Mouse (Mus musculus): ENCODE data around the gene Rfpl4. TPM values are rescaled to one million over a fixed set of nuclear protein-coding genes. Genes with fewer than 3 reads are reported as not detected.

The Rfpl4 gene
- not detected in 2 replicates for polyA plus RNA-seq (2015; fragmentation: Nextera tagmentation; extraction: Ambion mirVana)

GRCm38 (mm10) chr7:5116850-5117249, at the start of gene Rfpl4:
Rfpl4 (minus strand) TSS chr7:5116950.

GRCm38 (mm10) chr7:5149570-5149969, 32.8 kb upstream of the Rfpl4 start, which contains the start of gene Vmn1r55:
Vmn1r55 (minus strand) TSS chr7:5149670.

GRCm38 (mm10) chr7:5125549-5126406, 9.0 kb upstream of the Rfpl4 start, which contains the start of gene Rasl2-9:
Rasl2-9 (minus strand) TSS chr7:5125950.

GRCm38 (mm10) chr7:5080010-5080751, 36.6 kb downstream of the Rfpl4 start, which contains the start of gene Epn1:
Epn1 (plus strand) TSS chr7:5080235.

GRCm38 (mm10) chr7:5061774-5062359, 54.9 kb downstream of the Rfpl4 start, which contains the start of gene U2af2:
U2af2 (plus strand) TSS chr7:5062143.

Other genes starting within 250 kb of the Rfpl4 start
- gene Isoc2b, start 246.7 kb downstream of the Rfpl4 start, polyA plus RNA-seq (2015; fragmentation: Nextera tagmentation; extraction: Ambion mirVana), result 3.9 and 4.3 TPM in 2 replicates
- gene Isoc2a, start 239.8 kb downstream of the Rfpl4 start, polyA plus RNA-seq (2015; fragmentation: Nextera tagmentation; extraction: Ambion mirVana), result 0.66 and 0.74 TPM in 2 replicates
- not detected in 2 replicates for gene Gm36210, start 210.4 kb downstream of the Rfpl4 start, polyA plus RNA-seq (2015; fragmentation: Nextera tagmentation; extraction: Ambion mirVana)
- gene Zfp628, start 201.7 kb downstream of the Rfpl4 start, polyA plus RNA-seq (2015; fragmentation: Nextera tagmentation; extraction: Ambion mirVana), result 2.2 and 2.6 TPM in 2 replicates
- gene Nat14, start 194.9 kb downstream of the Rfpl4 start, polyA plus RNA-seq (2015; fragmentation: Nextera tagmentation; extraction: Ambion mirVana), result 0.62 and 0.71 TPM in 2 replicates
- gene Ssc5d, start 191.2 kb downstream of the Rfpl4 start, polyA plus RNA-seq (2015; fragmentation: Nextera tagmentation; extraction: Ambion mirVana), result 0.30 and 0.31 TPM in 2 replicates
- not detected in 2 replicates for gene Sbk2, start 152.5 kb downstream of the Rfpl4 start, polyA plus RNA-seq (2015; fragmentation: Nextera tagmentation; extraction: Ambion mirVana)
- not detected in 2 replicates for gene Sbk3, start 145.8 kb downstream of the Rfpl4 start, polyA plus RNA-seq (2015; fragmentation: Nextera tagmentation; extraction: Ambion mirVana)
- gene Zfp579, start 120.8 kb downstream of the Rfpl4 start, polyA plus RNA-seq (2015; fragmentation: Nextera tagmentation; extraction: Ambion mirVana), result 6.4 and 9.8 TPM in 2 replicates
- gene Zfp524, start 102.5 kb downstream of the Rfpl4 start, polyA plus RNA-seq (2015; fragmentation: Nextera tagmentation; extraction: Ambion mirVana), result 10.6 and 10.8 TPM in 2 replicates
- gene Fiz1, start 102.3 kb downstream of the Rfpl4 start, polyA plus RNA-seq (2015; fragmentation: Nextera tagmentation; extraction: Ambion mirVana), result 14.5 and 16.2 TPM in 2 replicates
- gene Gm44973, start 101.5 kb downstream of the Rfpl4 start, polyA plus RNA-seq (2015; fragmentation: Nextera tagmentation; extraction: Ambion mirVana), result 3.6 and 5.3 TPM in 2 replicates
- gene Zfp865, start 96.6 kb downstream of the Rfpl4 start, polyA plus RNA-seq (2015; fragmentation: Nextera tagmentation; extraction: Ambion mirVana), result 2.8 and 4.2 TPM in 2 replicates
- gene Ccdc106, start 96.4 kb downstream of the Rfpl4 start, polyA plus RNA-seq (2015; fragmentation: Nextera tagmentation; extraction: Ambion mirVana), result 0.67 and 0.95 TPM in 2 replicates
- not detected in 2 replicates for gene 4632433K11Rik, start 82.8 kb downstream of the Rfpl4 start, polyA plus RNA-seq (2015; fragmentation: Nextera tagmentation; extraction: Ambion mirVana)
- 1.7 and 2.3 TPM in 2 replicates for gene Zfp784, start 78.5 kb downstream of the Rfpl4 start, polyA plus RNA-seq (2015; fragmentation: Nextera tagmentation; extraction: Ambion mirVana)
- 6.8 and 10.0 TPM in 2 replicates for gene Zfp580, start 65.4 kb downstream of the Rfpl4 start, polyA plus RNA-seq (2015; fragmentation: Nextera tagmentation; extraction: Ambion mirVana)
- gene U2af2, start 54.8 kb downstream of the Rfpl4 start, polyA plus RNA-seq (2015; fragmentation: Nextera tagmentation; extraction: Ambion mirVana), result 82.2 and 85.4 TPM in 2 replicates
- gene Epn1, start 36.7 kb downstream of the Rfpl4 start, polyA plus RNA-seq (2015; fragmentation: Nextera tagmentation; extraction: Ambion mirVana), result 68.8 and 71.1 TPM in 2 replicates
- 0.53 and 0.63 TPM in 2 replicates for gene Rasl2-9, start 9.0 kb upstream of the Rfpl4 start, polyA plus RNA-seq (2015; fragmentation: Nextera tagmentation; extraction: Ambion mirVana)
- gene Vmn1r55, start 32.7 kb upstream of the Rfpl4 start, polyA plus RNA-seq (2015; fragmentation: Nextera tagmentation; extraction: Ambion mirVana), result not detected in 2 replicates
- gene Vmn1r56, start 79.8 kb upstream of the Rfpl4 start, polyA plus RNA-seq (2015; fragmentation: Nextera tagmentation; extraction: Ambion mirVana), result not detected in 2 replicates
- gene Vmn1r57, start 101.5 kb upstream of the Rfpl4 start, polyA plus RNA-seq (2015; fragmentation: Nextera tagmentation; extraction: Ambion mirVana), result not detected in 2 replicates
- gene Gm5065, start 233.6 kb upstream of the Rfpl4 start, polyA plus RNA-seq (2015; fragmentation: Nextera tagmentation; extraction: Ambion mirVana), result not detected in 2 replicates
- gene Nlrp2, start 234.1 kb upstream of the Rfpl4 start, polyA plus RNA-seq (2015; fragmentation: Nextera tagmentation; extraction: Ambion mirVana), result not detected in 2 replicates